Mouse (Mus musculus): ENCODE results near the gene Tubgcp5. TPM values are rescaled to one million over a fixed set of nuclear protein-coding genes. Genes with fewer than 3 reads are reported as not detected.

Tubgcp5 gene
- total and polyA plus RNA-seq, 3 experiments, result 13.0 to 28.8 (median 24.1) TPM

DNA sequence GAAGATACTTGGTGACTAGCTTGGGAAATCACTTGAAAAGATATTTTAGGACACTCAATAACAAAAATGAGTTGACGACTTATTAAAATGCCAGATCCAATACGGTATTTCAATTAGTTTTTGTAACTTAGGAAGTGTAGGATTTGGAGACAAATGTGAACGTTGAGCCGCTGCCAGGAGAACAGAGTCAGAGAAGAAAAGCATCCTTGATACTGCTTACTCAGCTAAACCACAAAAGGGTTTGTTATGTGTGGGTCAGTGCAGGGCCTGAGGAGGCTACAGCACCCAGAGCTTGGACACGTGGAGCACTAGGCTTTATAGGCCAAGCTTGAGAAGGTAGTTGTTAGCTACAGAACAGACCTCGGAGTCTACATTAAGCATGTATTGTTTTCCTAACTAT is 66.0 kb downstream of the Tubgcp5 start:
- Histone ChIP-seq H3K27me3 (replicated peaks) (no peaks in the 10 kb centered on the region), H3K4me2 (ENCODE audit: insufficient read depth, low read depth, poor library complexity, severe bottlenecking) (0 out of 2 replicates have a peak overlapping the region, but pooled peaks have one; percentile 14), H3K9me3 (replicated peaks; ENCODE audit: low read length) (no peaks in the 10 kb centered on the region), H3K4me3 (replicated peaks in 1 of 3; ENCODE audit: low read depth in 2 of 3, low read length in 2 of 3, poor library complexity in 1 of 3) (no peak overlapping the region), H3K4me1 (ENCODE audit: control insufficient read depth in 1 of 2, insufficient read depth in 2 of 2) (peaks cover 11 to 42% of the 10 kb centered on the region in 2 experiments; a peak in 3 of 4 replicates), H3K79me2 (replicated peaks; ENCODE audit: control insufficient read depth, extremely low read depth, insufficient read depth, poor library complexity, severe bottlenecking) (peaks cover 4% of the 10 kb centered on the region), H3K36me3 (replicated peaks in 1 of 2; ENCODE audit: control insufficient read depth in 1 of 2, insufficient read depth in 1 of 2, low read length in 1 of 2) (peaks cover 0 to 3% of the 10 kb centered on the region in 2 experiments), H3K27ac (ENCODE audit: insufficient read depth, low read depth) (no peak overlapping the region; the same call in 1 of the 2 replicates), H3K9ac (ENCODE audit: insufficient read depth, low read depth) (no peak overlapping the region)
- dilution Hi-C loops (cut with MboI; ENCODE audit: extremely low pct_ligation_motif_present, extremely low pct_unique_long_range_greater_than_20kb, low sequenced_read_pairs) (no loop called here), in situ Hi-C loops (cut with MboI; ENCODE audit: low pct_ligation_motif_present, low pct_unique_long_range_greater_than_20kb, low sequenced_read_pairs) (no loop called here)
- TF ChIP-seq MAFK (IDR thresholded peaks at IDR 0.05; ENCODE audit: insufficient replicate concordance, low read length) (peak; percentile 70), NELFE (IDR thresholded peaks at IDR 0.05; ENCODE audit: low read depth, low read length) (no peak)
- no peak for DNase-seq (ENCODE audit: extremely low read depth)

DNA sequence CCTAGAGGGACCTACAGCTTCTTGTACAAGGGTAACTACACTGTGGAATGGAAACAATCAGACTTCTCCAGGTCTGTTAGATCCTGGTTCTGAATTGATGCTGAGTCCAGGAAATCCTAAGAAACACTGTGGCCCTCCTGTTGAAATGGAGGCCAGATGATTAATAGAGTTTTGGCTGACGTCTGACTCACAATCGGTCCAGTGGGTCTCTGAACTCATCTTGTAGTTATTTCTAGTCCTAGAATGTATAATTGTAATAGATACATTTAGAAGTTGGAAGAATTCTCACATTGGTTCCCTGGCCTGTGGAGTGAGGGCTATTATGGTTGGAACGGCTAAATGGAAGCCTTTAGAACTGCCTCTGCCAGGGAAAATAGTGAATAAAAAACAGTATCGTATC is 67.2 kb downstream of the Tubgcp5 start:
- no peak overlapping the region for H3K27ac ChIP-seq (ENCODE audit: insufficient read depth, low read depth)
- H3K9me3 ChIP-seq (replicated peaks; ENCODE audit: low read length), result no peaks in the 10 kb centered on the region
- peaks cover 0 to 3% of the 10 kb centered on the region in 2 experiments for H3K36me3 ChIP-seq (replicated peaks in 1 of 2; ENCODE audit: control insufficient read depth in 1 of 2, insufficient read depth in 1 of 2, low read length in 1 of 2)
- dilution Hi-C loops (cut with MboI; ENCODE audit: extremely low pct_ligation_motif_present, extremely low pct_unique_long_range_greater_than_20kb, low sequenced_read_pairs), result no loop called here
- H3K27me3 ChIP-seq (replicated peaks), result no peaks in the 10 kb centered on the region
- peaks cover 11 to 45% of the 10 kb centered on the region in 2 experiments; a peak in 3 of 4 replicates for H3K4me1 ChIP-seq (ENCODE audit: control insufficient read depth in 1 of 2, insufficient read depth in 2 of 2)
- in situ Hi-C loops (cut with MboI; ENCODE audit: low pct_ligation_motif_present, low pct_unique_long_range_greater_than_20kb, low sequenced_read_pairs), result no loop called here
- no peak for DNase-seq (ENCODE audit: extremely low read depth)
- no peak overlapping the region for H3K9ac ChIP-seq (ENCODE audit: insufficient read depth, low read depth)
- peaks cover 6% of the 10 kb centered on the region for H3K79me2 ChIP-seq (replicated peaks; ENCODE audit: control insufficient read depth, extremely low read depth, insufficient read depth, poor library complexity, severe bottlenecking)
- no peak for TF ChIP-seq HCFC1 (IDR thresholded peaks at IDR 0.05; ENCODE audit: low read depth, low read length)
- no peak for TF ChIP-seq CTCF (conservative IDR thresholded peaks at IDR 0.05 in 1 of 2, IDR thresholded peaks at IDR 0.05 in 1 of 2; ENCODE audit: low read depth in 2 of 2, low read length in 2 of 2)
- TF ChIP-seq MXI1 (IDR thresholded peaks at IDR 0.05; ENCODE audit: low read depth, low read length), result no peak
- H3K4me2 ChIP-seq (ENCODE audit: insufficient read depth, low read depth, poor library complexity, severe bottlenecking), result no peak overlapping the region
- no peak overlapping the region for H3K4me3 ChIP-seq (replicated peaks in 1 of 3; ENCODE audit: low read depth in 2 of 3, low read length in 2 of 3, poor library complexity in 1 of 3)

DNA sequence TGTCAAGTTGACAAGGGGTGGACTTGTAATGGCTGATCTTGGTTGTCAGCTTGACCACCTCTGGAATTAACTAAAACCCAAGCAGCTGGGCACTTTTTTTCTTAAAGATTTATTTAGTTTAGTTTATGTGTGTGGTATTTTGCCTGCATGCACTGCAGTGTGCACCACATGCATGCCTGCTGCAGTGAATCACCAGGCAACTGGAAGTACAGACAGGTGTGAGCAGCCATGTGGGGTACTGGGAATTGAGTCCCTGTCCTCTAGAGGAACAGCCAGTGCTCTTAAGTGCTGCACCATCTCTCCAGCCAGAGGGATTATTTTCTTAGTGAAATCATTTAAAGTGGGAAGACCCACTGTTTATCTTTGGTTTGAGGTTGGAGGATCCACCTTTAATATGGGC is 71.1 kb downstream of the Tubgcp5 start:
- peaks cover 3 to 37% of the 10 kb centered on the region in 2 experiments for H3K4me1 ChIP-seq (ENCODE audit: control insufficient read depth in 1 of 2, insufficient read depth in 2 of 2)
- in situ Hi-C loops (cut with MboI; ENCODE audit: low pct_ligation_motif_present, low pct_unique_long_range_greater_than_20kb, low sequenced_read_pairs), result no loop called here
- no peak overlapping the region for H3K4me3 ChIP-seq (replicated peaks in 1 of 3; ENCODE audit: low read depth in 2 of 3, low read length in 2 of 3, poor library complexity in 1 of 3)
- no peaks in the 10 kb centered on the region for H3K9me3 ChIP-seq (replicated peaks; ENCODE audit: low read length)
- no peak for TF ChIP-seq NRF1 (IDR thresholded peaks at IDR 0.05; ENCODE audit: low read depth, low read length)
- TF ChIP-seq MAX (IDR thresholded peaks at IDR 0.05; ENCODE audit: low read length), result no peak
- no peak for TF ChIP-seq USF1 (IDR thresholded peaks at IDR 0.05; ENCODE audit: low read depth, low read length)
- TF ChIP-seq MEF2A (IDR thresholded peaks at IDR 0.05; ENCODE audit: borderline replicate concordance, low read depth, low read length), result no peak
- no peak for TF ChIP-seq CHD2 (IDR thresholded peaks at IDR 0.05; ENCODE audit: low read length)
- TF ChIP-seq POLR2A (IDR thresholded peaks at IDR 0.05; ENCODE audit: low read depth, low read length), result no peak
- no peak for TF ChIP-seq ELF1 (IDR thresholded peaks at IDR 0.05; ENCODE audit: low read depth, low read length)
- TF ChIP-seq JUND (conservative IDR thresholded peaks at IDR 0.05; ENCODE audit: low read depth, low read length), result no peak
- no peak for TF ChIP-seq CHD1 (IDR thresholded peaks at IDR 0.05; ENCODE audit: low read depth, low read length)
- TF ChIP-seq RAD21 (IDR thresholded peaks at IDR 0.05; ENCODE audit: low read depth, low read length), result no peak
- no peak for TF ChIP-seq SMC3 (IDR thresholded peaks at IDR 0.05; ENCODE audit: low read depth, low read length)
- no peak for TF ChIP-seq GABPA (IDR thresholded peaks at IDR 0.05; ENCODE audit: insufficient replicate concordance, low read depth, low read length)
- H3K9ac ChIP-seq (ENCODE audit: insufficient read depth, low read depth), result no peak overlapping the region
- peaks cover 5% of the 10 kb centered on the region for H3K79me2 ChIP-seq (replicated peaks; ENCODE audit: control insufficient read depth, extremely low read depth, insufficient read depth, poor library complexity, severe bottlenecking)
- H3K27ac ChIP-seq (ENCODE audit: insufficient read depth, low read depth), result no peak overlapping the region
- H3K4me2 ChIP-seq (ENCODE audit: insufficient read depth, low read depth, poor library complexity, severe bottlenecking), result no peak overlapping the region
- no peaks in the 10 kb centered on the region for H3K36me3 ChIP-seq (replicated peaks in 1 of 2; ENCODE audit: control insufficient read depth in 1 of 2, insufficient read depth in 1 of 2, low read length in 1 of 2)
- dilution Hi-C loops (cut with MboI; ENCODE audit: extremely low pct_ligation_motif_present, extremely low pct_unique_long_range_greater_than_20kb, low sequenced_read_pairs), result no loop called here
- DNase-seq (ENCODE audit: extremely low read depth), result no peak
- no peaks in the 10 kb centered on the region for H3K27me3 ChIP-seq (replicated peaks)

Data from CH12.LX (cell line).